Mouse (Mus musculus) ZHBTc4 (cell line): ENCODE results near the gene Rpl18.

Experiments
- DNase-seq: peaks from one replicate; pipeline ENCODE4 v3.0.0-alpha.2; 2011; ENCODE audit warnings: low read depth, low spot score

Gene Rpl18

DNA sequence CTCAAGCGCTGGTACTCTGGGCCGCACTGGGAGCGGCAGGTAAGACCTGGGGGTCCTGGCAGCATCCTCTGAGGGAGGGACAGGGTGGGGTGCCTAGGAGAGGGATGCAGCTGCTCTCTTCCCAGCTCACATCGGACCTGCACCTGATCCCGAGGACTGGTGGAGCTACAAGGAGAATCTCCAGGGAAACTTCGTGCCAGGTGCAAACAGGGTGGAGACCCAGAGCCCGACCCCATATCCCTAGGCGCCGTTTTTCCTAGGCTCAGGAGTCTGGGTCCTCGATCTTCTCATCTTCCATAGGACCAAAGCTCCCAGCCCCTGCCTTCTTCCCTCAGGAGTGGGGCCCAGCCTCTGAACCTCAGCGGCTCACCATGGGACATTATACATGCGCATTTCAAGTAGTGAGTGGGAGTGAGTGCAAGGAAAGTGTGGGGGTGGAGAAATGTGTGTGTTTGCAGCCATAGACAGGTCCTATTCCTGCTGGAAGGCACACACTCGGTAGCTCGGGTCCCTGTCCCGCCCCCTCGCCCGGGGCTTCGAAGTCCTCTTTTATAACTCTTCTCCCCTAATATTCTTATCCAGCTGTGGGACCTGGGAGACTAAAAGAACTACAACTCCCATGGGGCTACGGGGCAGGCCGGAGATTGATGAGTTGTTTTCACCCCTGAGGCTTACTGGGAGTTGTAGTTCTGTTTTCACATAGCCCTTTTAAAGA, 14.8 kb upstream of the Rpl18 start:
- peak; percentile 87 for DNase-seq

DNA sequence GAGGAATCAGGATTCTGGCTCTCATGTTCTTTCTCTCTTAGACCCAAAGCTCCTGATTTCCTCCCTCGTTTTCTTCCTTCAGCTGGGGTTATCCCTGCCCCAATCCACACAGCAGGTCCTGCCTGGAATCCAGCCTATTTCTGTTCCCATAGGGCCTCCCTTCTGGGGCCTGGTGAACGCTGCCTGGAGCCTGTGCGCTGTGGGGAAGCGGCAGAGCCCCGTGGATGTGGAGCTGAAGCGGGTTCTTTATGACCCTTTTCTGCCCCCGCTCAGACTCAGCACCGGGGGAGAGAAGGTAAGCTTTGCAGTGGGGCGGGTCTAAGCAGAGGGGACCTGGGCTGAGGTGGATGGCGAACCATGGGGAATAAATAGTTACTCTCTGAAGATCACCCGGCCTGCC, 14.2 kb upstream of the Rpl18 start:
- no peak for DNase-seq

DNA sequence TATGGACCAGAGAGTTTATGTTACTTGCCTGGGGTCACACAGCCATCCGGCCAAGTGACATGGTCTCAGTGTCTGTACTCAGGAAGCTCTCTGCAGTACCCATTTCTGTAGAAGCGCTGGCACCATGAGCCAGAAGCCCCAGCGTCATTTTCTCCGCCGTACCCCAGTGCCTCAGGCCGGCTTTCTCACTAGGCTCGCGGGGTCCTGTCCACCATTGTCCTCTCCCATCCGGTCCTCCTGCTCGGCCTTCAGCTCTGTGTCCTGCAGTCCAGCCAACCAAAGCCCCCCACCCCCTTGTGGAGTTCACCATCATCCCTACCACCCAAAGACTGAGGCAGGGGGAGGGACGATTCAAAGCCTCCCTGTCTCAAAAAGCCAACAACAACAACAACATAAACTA, 13.7 kb upstream of the Rpl18 start:
- DNase-seq: no peak

- DNase-seq: no peak
These were observed 12.9 kb upstream of the Rpl18 start for GRCm38 (mm10) chr7:45702316-45702715.

DNA sequence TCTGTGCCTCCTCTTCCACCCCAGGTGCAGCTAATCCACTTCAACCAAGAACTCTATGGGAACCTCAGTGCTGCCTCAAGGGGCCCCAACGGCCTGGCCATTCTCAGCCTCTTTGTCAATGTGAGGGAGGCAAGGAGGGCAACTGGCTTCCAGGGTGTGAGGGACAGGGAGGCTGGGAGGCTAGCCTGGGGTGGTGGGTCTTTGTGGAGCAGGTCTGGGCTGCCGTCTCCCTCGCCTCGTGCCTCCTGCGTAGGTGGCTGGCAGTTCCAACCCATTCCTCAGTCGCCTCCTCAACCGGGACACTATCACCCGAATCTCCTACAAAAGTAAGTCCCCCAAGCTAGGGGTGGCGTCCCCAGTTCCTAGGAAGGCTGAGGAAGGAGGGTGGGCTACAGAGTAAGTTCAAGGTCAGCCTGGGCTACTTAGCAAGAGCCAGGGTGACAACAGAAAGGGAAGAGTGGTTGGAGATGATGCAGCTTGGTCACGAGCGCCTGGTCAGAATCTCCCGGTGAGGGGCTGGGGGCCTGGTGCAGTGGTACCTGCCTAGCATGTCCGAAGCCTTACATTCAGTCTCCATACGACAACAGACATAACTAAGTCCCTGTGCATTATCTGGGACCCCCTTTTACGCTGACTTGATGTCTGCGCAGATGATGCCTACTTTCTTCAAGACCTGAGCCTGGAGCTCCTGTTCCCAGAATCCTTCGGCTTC, 12.3 kb upstream of the Rpl18 start:
- no peak for DNase-seq

- no peak for DNase-seq
These were observed 11.7 kb upstream of the Rpl18 start for GRCm38 (mm10) chr7:45703521-45704033.

GRCm38 (mm10) chr7:45704046-45704559, 11.2 kb upstream of the Rpl18 start:
- peak; percentile 87 for DNase-seq

DNA sequence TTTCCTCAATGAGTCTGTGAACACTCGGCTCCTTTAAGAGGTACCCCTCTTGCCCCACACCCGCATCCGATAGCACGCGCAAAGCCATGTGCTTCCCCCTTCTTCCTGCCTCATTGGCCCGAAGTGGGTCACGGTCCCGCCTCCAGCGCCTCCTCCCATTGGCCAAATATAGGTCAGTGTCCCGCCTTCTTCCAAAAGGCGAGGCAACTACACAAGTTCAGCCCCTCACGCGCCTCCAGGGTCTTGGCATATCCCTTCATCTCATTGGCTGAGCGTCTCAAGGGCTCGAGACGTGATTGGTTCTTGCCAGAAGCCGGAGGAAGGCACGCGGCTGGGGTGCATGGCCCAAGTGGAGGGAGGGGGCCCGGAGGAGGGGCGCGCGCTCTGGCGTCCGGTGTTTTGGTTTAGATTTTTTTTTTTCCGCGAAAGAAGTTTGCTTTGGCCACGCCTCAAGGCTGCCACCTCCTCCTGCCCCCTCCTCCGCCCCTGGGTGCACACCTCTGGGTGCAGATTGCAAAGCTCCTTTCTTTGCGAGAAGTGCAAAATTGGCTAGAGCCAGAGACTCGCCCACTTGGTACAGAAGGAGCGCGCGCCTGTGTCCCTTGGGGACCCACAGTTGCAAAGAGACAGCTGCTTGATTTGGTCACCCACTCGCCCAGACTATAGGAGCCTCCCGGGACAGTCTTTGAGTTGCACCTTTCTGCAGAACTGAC, 10.4 kb upstream of the Rpl18 start, which contains the start of gene Dbp:
Gene Dbp (plus strand): TSS at position 359 of the 713 bp plus-strand sequence.
- DNase-seq: peak; percentile 99

GRCm38 (mm10) chr7:45705443-45705864, 9.8 kb upstream of the Rpl18 start:
- DNase-seq: peak; percentile 69

DNA sequence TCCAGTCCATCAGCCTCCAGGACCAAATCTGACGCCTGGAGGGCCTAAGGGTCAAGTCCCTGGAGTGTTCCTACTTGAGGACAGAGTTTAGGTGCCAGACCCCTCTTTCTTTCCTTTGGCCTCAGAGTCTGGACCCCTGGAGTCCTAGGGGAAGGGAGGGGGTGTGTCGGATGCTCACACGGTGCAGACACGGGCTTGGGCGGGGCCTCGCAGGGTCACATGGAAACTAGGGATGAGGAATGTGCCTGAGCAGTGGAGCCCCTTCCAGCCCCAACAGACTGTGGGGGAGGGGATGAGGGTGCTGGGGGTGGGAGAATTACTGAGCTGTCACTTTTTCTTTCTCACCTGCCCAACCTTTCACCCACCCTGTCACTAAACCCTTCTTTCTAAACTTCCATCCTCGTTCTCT, 9.4 kb upstream of the Rpl18 start:
- DNase-seq: peak; percentile 79

- peak; percentile 85 for DNase-seq
These were observed 8.5 kb upstream of the Rpl18 start for GRCm38 (mm10) chr7:45706721-45707241.

- peak; percentile 98 for DNase-seq
These were observed 7.8 kb upstream of the Rpl18 start for GRCm38 (mm10) chr7:45707375-45707967.

DNA sequence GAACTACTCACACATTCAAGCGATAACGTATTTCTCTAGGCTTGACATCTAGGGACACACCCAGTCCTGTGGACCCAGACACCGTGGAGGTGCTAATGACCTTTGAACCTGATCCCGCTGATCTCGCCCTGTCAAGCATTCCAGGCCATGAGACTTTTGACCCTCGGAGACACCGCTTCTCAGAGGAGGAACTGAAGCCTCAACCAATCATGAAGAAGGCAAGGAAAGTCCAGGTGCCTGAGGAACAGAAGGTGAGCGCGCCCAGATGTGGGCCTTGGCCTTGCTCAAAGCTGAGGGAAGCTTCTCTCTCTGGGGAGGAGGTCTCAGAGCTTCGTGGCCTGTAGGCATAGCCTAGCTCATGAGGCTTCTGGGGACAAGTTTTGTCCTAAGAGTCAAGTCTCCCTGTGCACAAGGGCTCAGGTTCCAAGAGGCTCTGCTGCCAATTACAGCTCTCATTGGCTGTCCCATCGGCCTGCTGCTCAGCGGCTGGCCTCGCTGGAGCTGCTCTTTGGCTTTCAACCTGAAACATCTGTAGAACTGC, 7.0 kb upstream of the Rpl18 start:
- DNase-seq: peak; percentile 56

- DNase-seq: peak; percentile 71
These were observed 6.2 kb upstream of the Rpl18 start for GRCm38 (mm10) chr7:45709036-45709435.

GRCm38 (mm10) chr7:45709677-45710355, 5.4 kb upstream of the Rpl18 start:
- no peak for DNase-seq

GRCm38 (mm10) chr7:45710477-45711191, 4.6 kb upstream of the Rpl18 start:
- no peak for DNase-seq

DNA sequence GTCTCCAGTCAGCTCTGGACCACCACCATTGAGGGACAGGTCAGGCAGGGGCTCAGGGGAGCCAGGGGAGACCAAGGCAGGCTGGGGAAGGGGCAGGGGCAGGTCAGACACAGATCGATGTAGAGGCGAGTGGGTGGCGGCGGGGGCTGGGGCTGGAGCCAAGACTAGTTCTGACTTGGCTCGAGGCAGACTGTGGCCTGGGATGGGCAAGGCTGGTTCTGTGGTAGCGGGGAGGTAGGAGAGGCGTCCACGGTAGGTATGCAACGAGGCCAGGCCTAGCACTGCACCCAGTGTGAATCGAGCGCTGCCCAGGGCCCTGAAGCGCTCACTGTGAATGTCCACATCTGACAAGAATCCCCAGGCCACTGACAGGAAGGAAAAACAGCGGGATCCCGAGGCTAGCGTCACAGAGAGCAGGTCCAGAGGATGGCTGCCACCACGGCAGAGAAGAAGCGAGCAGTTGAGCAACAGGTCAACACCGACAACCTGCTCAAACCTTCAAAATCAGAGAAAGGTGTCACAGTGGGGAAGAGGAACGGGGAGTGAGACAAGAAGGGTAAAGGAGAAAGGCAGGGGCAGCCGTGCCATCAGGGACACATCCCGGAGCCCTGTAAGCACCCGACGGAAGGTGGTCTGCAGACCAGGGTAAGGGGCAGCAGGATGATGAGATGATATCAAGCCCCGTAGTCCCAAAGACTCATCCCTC, 3.8 kb upstream of the Rpl18 start:
- DNase-seq: no peak

- DNase-seq: peak; percentile 55
These were observed 3.1 kb upstream of the Rpl18 start for GRCm38 (mm10) chr7:45712022-45712757.
